Mouse (Mus musculus): ENCODE results near the gene Hivep3. TPM values are rescaled to one million over a fixed set of nuclear protein-coding genes. Genes with fewer than 3 reads are reported as not detected.

Gene Hivep3
- total RNA-seq, 2 experiments from 2014 or later: 5.7 to 6.3 TPM

- DNase-seq: no peak
- intact Hi-C loops (cut with DNase I): no loop called here
These were observed 26.1 kb downstream of the Hivep3 start for GRCm38 (mm10) chr4:119759574-119760233.

GRCm38 (mm10) chr4:119760820-119761219 is 27.2 kb downstream of the Hivep3 start:
- intact Hi-C loops (cut with DNase I): no loop called here
- no peak for DNase-seq

GRCm38 (mm10) chr4:119761459-119762121 is 28.0 kb downstream of the Hivep3 start:
- intact Hi-C loops (cut with DNase I): no loop called here

DNA sequence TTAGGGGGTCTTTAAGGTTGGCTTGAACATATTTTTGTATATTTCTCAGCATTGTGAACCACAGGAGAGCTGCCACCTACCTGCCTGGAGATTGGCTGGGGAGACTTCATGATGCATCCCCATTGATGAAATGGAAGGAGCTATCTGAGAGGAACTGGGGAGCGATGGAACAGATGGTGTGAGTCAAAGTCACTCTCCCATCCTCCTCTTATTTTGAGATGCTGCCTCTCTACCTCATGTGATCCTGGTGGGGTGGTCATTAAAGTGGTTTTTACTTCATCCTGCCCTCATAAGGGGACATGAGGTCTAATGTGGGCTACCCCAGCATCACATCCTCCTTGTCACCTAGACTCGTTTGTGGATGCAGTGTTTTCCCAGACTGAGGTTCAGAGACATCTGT is 28.6 kb downstream of the Hivep3 start:
- DNase-seq: no peak
- intact Hi-C loops (cut with DNase I): no loop called here

More at GRCm38 (mm10) chr4:119761459-119762121, 28.0 kb downstream of the Hivep3 start:
- no peak for DNase-seq

DNA sequence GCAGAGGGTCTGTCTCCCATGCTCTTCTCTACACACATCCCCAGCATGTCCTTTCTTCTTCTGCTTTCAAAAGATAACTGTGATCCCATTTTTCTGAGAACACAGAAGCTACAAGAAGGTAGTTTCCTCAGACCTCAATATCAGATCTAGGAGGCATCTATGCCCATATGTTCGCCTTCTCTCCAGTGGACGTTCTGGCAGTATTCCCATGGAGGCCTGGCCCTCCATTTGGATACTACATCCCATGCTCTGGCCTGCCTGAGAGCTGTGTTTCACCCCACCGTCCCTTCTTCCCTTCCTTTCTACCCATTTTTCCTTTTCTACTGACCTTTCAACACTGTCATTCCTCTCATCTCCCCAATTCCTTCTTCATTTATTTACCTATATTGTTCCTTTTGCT is 34.5 kb downstream of the Hivep3 start:
- no peak for DNase-seq
- intact Hi-C loops (cut with DNase I): no loop called here

GRCm38 (mm10) chr4:119775913-119776312 is 42.3 kb downstream of the Hivep3 start:
- no peak for DNase-seq
- intact Hi-C loops (cut with DNase I): no loop called here

GRCm38 (mm10) chr4:119777146-119777545 is 43.6 kb downstream of the Hivep3 start:
- intact Hi-C loops (cut with DNase I): no loop called here
- DNase-seq: no peak

- DNase-seq: peak; percentile 29 to 36
- intact Hi-C loops (cut with DNase I): no loop called here
These were observed 46.2 kb downstream of the Hivep3 start for GRCm38 (mm10) chr4:119779561-119780400.

DNA sequence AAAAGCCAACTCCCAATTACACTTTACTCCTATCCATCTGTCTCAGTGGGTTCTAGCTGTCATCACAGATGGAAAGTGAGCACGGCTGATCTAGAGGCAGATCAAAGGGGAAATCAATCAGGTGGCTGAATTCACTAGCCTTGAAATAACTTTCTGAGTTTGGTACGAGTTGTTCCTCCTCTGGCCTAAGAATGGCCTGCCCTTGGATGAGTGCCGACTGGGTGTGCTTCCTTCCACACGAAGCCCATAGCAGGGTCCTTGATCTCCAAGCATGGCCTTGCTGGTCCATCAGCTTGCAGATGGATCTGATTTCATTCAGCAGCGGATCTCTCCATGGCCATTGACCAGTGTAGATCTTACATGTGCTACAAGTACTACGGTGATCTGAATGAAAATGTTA is 47.3 kb downstream of the Hivep3 start:
- no peak for DNase-seq
- intact Hi-C loops (cut with DNase I): no loop called here

GRCm38 (mm10) chr4:119784959-119785358 is 51.4 kb downstream of the Hivep3 start:
- no peak for DNase-seq
- intact Hi-C loops (cut with DNase I): no loop called here

DNA sequence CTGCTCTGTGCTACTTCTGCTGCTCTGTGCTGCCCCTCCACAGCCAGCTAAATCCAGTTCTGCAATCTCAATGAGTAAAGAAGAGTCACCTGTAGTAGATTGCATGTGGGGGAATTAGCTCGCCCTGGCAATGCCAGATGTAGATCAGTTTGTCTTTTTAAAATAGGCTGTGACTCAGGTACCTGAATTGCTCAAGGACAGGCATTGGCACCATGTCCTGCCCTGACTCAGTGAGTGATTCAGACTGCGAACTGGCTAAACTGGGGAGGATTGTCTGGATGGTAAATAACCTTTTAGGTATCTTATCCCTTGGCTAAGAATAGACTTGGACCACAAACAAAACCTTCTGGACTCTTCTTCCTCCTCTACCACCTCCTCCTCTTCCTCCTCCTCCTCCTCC is 52.7 kb downstream of the Hivep3 start:
- DNase-seq: peak in 1 of 2 experiments; percentile 25
- intact Hi-C loops (cut with DNase I): no loop called here

DNA sequence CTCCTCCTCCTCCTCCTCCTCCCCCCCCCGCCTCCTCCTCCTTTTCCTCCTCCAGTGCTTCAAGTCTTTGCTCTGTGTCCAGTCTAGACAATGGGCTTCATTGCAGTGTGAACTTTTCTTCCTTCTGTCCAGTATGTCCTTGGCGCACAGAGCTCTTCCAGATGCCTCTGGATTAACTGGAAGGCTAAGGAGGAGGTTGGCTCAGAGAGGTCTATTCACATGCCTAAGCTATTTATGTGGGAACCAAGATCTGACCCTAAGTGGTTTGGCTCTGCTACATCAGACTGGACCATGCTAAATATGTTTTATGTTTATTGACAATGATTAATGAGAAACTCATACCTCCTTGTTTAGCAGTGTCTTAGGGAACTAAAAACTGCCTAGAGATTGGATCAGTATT is 53.1 kb downstream of the Hivep3 start:
- intact Hi-C loops (cut with DNase I): no loop called here
- DNase-seq: peak in 1 of 2 experiments; percentile 21

DNA sequence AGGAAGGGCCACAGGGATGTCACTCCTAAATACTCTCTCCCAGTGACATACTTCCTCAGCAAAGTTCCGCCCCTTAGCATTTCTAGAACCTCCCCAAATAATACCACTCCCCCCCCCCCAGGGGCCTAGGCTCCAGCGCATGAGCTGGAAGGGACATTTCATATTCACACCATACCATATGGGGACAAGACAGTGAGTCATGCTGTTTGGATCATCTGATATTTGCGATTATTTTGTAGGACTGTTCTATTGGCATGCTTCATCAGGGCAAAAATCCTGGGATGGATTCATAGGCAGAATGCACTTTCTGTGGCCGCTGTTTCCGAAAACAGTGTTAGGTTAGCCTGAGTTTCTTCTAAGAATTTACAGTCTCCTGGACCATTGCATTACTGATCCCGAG is 55.2 kb downstream of the Hivep3 start:
- no peak for DNase-seq
- intact Hi-C loops (cut with DNase I): no loop called here

- intact Hi-C loops (cut with DNase I): no loop called here
- DNase-seq: no peak
These were observed 56.0 kb downstream of the Hivep3 start for GRCm38 (mm10) chr4:119789495-119790148.

- DNase-seq: no peak
- intact Hi-C loops (cut with DNase I): no loop called here
These were observed 65.3 kb downstream of the Hivep3 start for GRCm38 (mm10) chr4:119798891-119799290.

- DNase-seq: no peak
- intact Hi-C loops (cut with DNase I): loop anchor here (5.0 kb wide), 3 partner anchors 111 to 296 kb away; no protein-coding TSS in a partner anchor
These were observed 73.0 kb downstream of the Hivep3 start for GRCm38 (mm10) chr4:119806556-119806955.

GRCm38 (mm10) chr4:119807359-119807758 is 73.8 kb downstream of the Hivep3 start:
- intact Hi-C loops (cut with DNase I): loop anchor here (5.0 kb wide), 3 partner anchors 110 to 295 kb away; no protein-coding TSS in a partner anchor
- no peak for DNase-seq

GRCm38 (mm10) chr4:119809245-119809644 is 75.7 kb downstream of the Hivep3 start:
- intact Hi-C loops (cut with DNase I): loop anchor here (5.0 kb wide), 3 partner anchors 108 to 293 kb away; no protein-coding TSS in a partner anchor
- peak in 1 of 2 experiments; percentile 38 for DNase-seq

DNA sequence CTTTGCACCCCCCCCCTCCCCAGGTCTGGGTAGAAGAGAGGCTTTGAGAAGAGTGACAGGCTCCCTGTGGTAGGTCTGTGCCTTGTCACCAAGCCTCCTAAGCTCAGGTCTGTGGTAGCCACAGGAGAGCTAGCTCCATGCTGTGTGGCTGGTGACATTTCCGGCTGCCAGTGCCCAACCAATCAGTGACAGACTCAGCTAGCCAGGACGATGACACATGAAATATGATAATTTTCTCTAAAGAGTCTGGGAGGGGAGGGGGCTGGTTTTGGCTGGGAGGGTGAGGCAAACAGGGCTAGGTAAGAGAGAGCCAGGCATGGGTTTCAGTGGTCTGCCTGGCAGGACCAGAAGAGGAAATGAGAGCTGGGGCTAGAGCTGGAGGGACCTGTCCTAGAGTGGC is 79.2 kb downstream of the Hivep3 start:
- DNase-seq: no peak
- intact Hi-C loops (cut with DNase I): no loop called here

DNA sequence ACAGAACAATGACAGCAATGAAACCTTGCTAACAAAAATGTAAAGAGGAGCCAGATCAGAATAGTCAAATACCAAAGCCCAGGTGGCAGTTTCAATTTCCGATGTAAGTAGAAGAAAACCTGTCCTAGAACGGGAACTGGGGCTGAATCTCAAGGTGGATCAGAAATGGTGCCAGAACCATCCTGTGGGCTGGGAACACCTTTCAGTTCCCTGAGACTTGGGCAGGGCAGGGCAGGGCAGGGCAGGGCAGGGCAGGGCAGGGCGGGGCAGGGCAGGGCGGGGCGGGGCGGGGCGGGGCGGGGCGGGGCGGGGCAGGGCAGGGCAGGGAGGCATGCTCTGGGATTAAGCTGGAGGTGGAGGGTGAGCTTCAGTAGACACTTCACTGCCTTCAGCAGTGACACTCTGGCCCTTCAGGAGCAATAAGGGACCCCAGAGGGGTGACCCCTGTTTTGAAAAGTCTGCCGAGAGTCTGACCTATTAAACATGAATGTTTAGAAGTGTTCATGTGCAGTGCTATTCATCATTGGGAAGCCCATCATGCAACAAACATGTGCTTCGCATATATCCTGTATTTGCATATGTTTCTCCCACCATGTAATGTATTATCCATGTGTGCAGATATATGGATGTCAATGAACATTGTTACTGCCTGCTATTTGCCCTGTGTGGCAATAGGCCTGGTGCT is 80.1 kb downstream of the Hivep3 start:
- no peak for DNase-seq
- intact Hi-C loops (cut with DNase I): no loop called here

Data from heart, postnatal 36 days (tissue).